Mouse (Mus musculus) spleen, adult 2 months (tissue): ENCODE measurements around the gene Dapp1. TPM values are rescaled to one million over a fixed set of nuclear protein-coding genes. Genes with fewer than 3 reads are reported as not detected.

Source experiments
- DNase-seq, 2 experiments: peaks; one replicate each; pipeline versions ENCODE4 v3.0.0 to v3.0.0-alpha.2; 2012 to 2021; ENCODE audit warnings: low spot score in 2 of 2, low read depth in 1 of 2
- H3K27ac ChIP-seq: fragments of 200-500 bp; 2 replicates; pipeline ENCODE4 v1.5.1; 2012; ENCODE audit warnings: low read length, inconsistent platforms; ENCODE audit not compliant: insufficient read depth
- H3K27me3 ChIP-seq: fragments of 200-500 bp; 2 replicates; pipeline ENCODE4 v1.6.1; 2012; ENCODE audit warnings: mild to moderate bottlenecking, moderate library complexity, low read length, inconsistent platforms; ENCODE audit not compliant: control insufficient read depth, insufficient read depth
- H3K36me3 ChIP-seq: fragments of 200-500 bp; 2 replicates; pipeline ENCODE4 v1.6.1; 2012; ENCODE audit warnings: mild to moderate bottlenecking, low read length, inconsistent platforms; ENCODE audit not compliant: control insufficient read depth, insufficient read depth
- H3K4me1 ChIP-seq: fragments of 200-500 bp; 2 replicates; pipeline ENCODE4 v1.6.1; 2011; ENCODE audit warnings: inconsistent platforms; ENCODE audit not compliant: control insufficient read depth, insufficient read depth, insufficient read length
- H3K4me3 ChIP-seq: fragments of 200-500 bp; 2 replicates; pipeline ENCODE4 v1.5.1; 2011; ENCODE audit warnings: mild to moderate bottlenecking, inconsistent platforms; ENCODE audit not compliant: insufficient read depth, insufficient read length; ENCODE audit errors: extremely low read depth
- CTCF ChIP-seq: fragments of 200-500 bp; IDR thresholded peaks from 2 replicates; pipeline ENCODE4 v1.5.1; 2011; ENCODE audit warnings: mild to moderate bottlenecking, inconsistent platforms; ENCODE audit not compliant: insufficient read depth, insufficient read length, insufficient replicate concordance; ENCODE audit errors: extremely low read depth
- POLR2A ChIP-seq: fragments of 200-500 bp; IDR thresholded peaks from 2 replicates; pipeline ENCODE4 v1.6.1; 2011; ENCODE audit warnings: low read depth, low read length, inconsistent platforms
- WGBS: fragments of 180-500 bp; shearing (Covaris S2); methylation state at CpG from one replicate; pipeline ENCODE4 v1.1.7; 2018; 5-methylcytosine and 5-hydroxymethylcytosine counted together
- polyA plus RNA-seq: library from polyadenylated mRNA; depleted of rRNA; stranded (reverse); fragments of >200 nt; gene quantifications from 2 replicates; pipeline ENCODE4 v1.2.3, GENCODE M21; 2012; rRNA removed

Gene Dapp1
- polyA plus RNA-seq, 1 experiment = 11.9 TPM

GRCm38 (mm10) chr3:137887961-137888360 lies 93.4 kb downstream of the Dapp1 start:
- no peak for TF ChIP-seq POLR2A
- no peak for TF ChIP-seq CTCF
- H3K36me3 ChIP-seq = peaks cover 4% of the 10 kb centered on the region
- no peak for DNase-seq
- H3K27me3 ChIP-seq = no peaks in the 10 kb centered on the region
- no peak overlapping the region for H3K4me3 ChIP-seq
- H3K27ac ChIP-seq = no peak overlapping the region
- 91% methylated on average over 7 of the region's 7 CpGs for WGBS
- H3K4me1 ChIP-seq = no peaks in the 10 kb centered on the region

DNA sequence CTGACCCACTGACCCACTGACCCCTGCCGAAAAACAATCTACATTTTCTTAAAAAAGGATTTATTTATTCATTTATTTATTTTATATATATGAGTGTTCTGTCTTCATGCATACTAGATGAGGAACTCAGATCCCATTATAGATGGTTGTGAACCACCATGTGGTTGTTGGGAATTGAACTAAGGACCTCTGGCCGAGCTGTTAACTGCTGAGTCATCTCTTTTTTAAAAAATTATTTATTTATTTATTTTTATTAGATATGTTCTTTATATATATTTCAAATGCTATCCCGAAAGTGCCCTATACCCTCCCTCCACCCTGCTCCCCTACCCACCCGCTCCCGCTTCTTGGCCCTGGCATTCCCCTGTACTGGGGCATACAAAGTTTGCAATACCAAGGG lies 100.3 kb downstream of the Dapp1 start:
- Histone ChIP-seq H3K36me3 (no peaks in the 10 kb centered on the region), H3K27me3 (no peaks in the 10 kb centered on the region), H3K4me3 (no peak overlapping the region), H3K4me1 (no peaks in the 10 kb centered on the region), H3K27ac (no peak overlapping the region)
- DNase-seq = no peak
- 94% methylated on average over 5 of the region's 5 CpGs for WGBS
- TF ChIP-seq CTCF (no peak), POLR2A (no peak)

Other genes starting within 250 kb of the Dapp1 start
- 452 and 708 TPM in 2 replicates for gene H2afz, start 117.1 kb downstream of the Dapp1 start, polyA plus RNA-seq
- 1.9 TPM in 2 replicates for gene Dnajb14, start 113.9 kb downstream of the Dapp1 start, polyA plus RNA-seq
- gene Lamtor3, start 63.0 kb downstream of the Dapp1 start, polyA plus RNA-seq = 14.9 and 15.7 TPM in 2 replicates
- 0.05 and 0.08 TPM in 2 replicates for gene 1110002E22Rik, start 83.5 kb upstream of the Dapp1 start, polyA plus RNA-seq
- gene Gm5105, start 85.8 kb upstream of the Dapp1 start, polyA plus RNA-seq = not detected in 2 replicates
- 0.43 and 0.64 TPM in 2 replicates for gene Trmt10a, start 161.9 kb upstream of the Dapp1 start, polyA plus RNA-seq
- 0.47 and 0.54 TPM in 2 replicates for gene Mttp, start 163.4 kb upstream of the Dapp1 start, polyA plus RNA-seq
- gene 4930579F01Rik, start 212.3 kb upstream of the Dapp1 start, polyA plus RNA-seq = not detected in 2 replicates
- not detected in 2 replicates for gene Adh7, start 236.2 kb upstream of the Dapp1 start, polyA plus RNA-seq